9 mouse cellular contexts compared by ENCODE assay signal in the genomic region with DNA sequence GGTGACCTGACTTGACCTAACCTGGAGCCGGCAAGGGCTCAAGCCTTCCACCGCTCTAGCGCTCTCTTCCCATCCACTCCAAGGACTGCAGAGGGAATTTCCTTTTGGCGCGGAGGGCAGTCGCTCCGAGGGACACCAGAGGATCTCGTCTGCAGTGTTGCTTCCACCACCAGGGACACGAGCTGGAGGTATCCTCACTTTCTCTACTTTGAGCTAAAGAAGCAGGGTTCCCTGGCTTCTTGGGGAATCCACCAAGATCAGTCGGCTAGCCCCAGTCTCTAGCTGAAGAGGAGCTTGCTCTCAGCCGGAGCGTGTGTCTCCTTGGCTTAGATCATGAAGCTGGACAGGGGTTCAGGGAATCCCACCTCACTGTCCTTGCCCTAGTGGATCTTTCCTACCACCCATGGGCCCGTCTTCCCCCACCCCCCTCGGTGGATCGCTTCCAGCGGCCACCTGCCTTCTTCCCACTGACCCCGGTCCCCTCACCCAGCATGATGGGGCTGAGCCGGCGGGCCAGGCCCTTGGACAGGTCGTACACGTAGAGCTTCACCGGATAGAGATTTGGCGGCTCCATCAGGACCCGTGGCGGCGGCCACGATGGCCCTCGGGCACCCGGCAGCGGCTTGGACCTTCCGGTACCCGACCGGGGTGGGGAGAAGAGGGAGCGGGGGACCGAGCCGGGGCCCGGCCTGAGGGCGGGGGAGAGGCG. TPM values are rescaled to one million over a fixed set of nuclear protein-coding genes. Genes with fewer than 3 reads are reported as not detected.
DNase-seq lines count a peak whose midpoint lies in the region; ATAC-seq and TF ChIP-seq lines count a peak whose summit lies in the region.
"Had no signal": no experiment of that assay in that cellular context is flagged by ENCODE, and none has a peak within 500 bp of the region (broad histone marks: within the 10 kb centered on the region; RNA-seq: fewer than 3 reads in every experiment).

No protein-coding gene starts in this region.

- peak overlapping the region; percentile 94 for H3K9ac ChIP-seq in liver, embryonic 12.5 days

- H3K4me2 ChIP-seq in liver, embryonic 12.5 days: peak overlapping the region; percentile 93

- WGBS in kidney, adult 2 months: 1% methylated on average over 39 of the region's 39 CpGs
- WGBS in liver, embryonic 12.5 days (ENCODE audit: insufficient replicate concordance): under 1% methylated on average over 39 of the region's 39 CpGs

- no peaks in the 10 kb centered on the region for H3K9me3 ChIP-seq in liver, embryonic 12.5 days (replicated peaks)

- H3K36me3 ChIP-seq in kidney, adult 2 months (ENCODE audit: control insufficient read depth, insufficient read depth, low read length): no peaks in the 10 kb centered on the region; the same call in 1 of the 2 replicates
- peaks cover 30% of the 10 kb centered on the region for H3K36me3 ChIP-seq in liver, embryonic 12.5 days

- H3K4me1 ChIP-seq in kidney, adult 2 months (ENCODE audit: control insufficient read depth, insufficient read depth, low read length): peaks cover 7% of the 10 kb centered on the region; the same call in 1 of the 2 replicates
- peaks cover 52% of the 10 kb centered on the region for H3K4me1 ChIP-seq in liver, embryonic 12.5 days

- peak; percentile 41 for DNase-seq in thymus, postnatal 0 days (ENCODE audit: low spot score)
- no peak for DNase-seq in thymus, postnatal 10 days (ENCODE audit: low spot score in 2 of 2)
- peak; percentile 66 for DNase-seq in cerebellum, adult 9-11 months
- peak; percentile 30 for DNase-seq in gastrocnemius, postnatal 10 days
- DNase-seq in kidney, adult 2 months: peak; percentile 56
- peak; percentile 59 for DNase-seq in naive thymus-derived CD4-positive, alpha-beta T cell, adult 2 months (ENCODE audit: low read depth)
- peak; percentile 21 for DNase-seq in testis, postnatal 14 days (ENCODE audit: low spot score)

- no peaks in the 10 kb centered on the region for H3K27me3 ChIP-seq in kidney, adult 2 months (replicated peaks; ENCODE audit: control insufficient read depth, insufficient read depth, low read length)
- no peaks in the 10 kb centered on the region for H3K27me3 ChIP-seq in liver, embryonic 12.5 days (replicated peaks)

- peak overlapping the region; percentile 49 for H3K27ac ChIP-seq in kidney, adult 2 months (ENCODE audit: insufficient read depth, low read depth, low read length)
- H3K27ac ChIP-seq in liver, embryonic 12.5 days: peak overlapping the region; percentile 85

- TF ChIP-seq POLR2A in kidney, adult 2 months (IDR thresholded peaks at IDR 0.05; ENCODE audit: low read depth, low read length): no peak

- no peak; the same call in 1 of the 2 replicates for ATAC-seq in liver, embryonic 12.5 days

- no peak for TF ChIP-seq CTCF in kidney, adult 2 months (conservative IDR thresholded peaks at IDR 0.05; ENCODE audit: insufficient read depth, insufficient read length, low read depth, low read length)

- H3K4me3 ChIP-seq in kidney, adult 2 months (ENCODE audit: insufficient read depth, low read depth, low read length): peak overlapping the region; percentile 76
- peak overlapping the region; percentile 89 for H3K4me3 ChIP-seq in liver, embryonic 12.5 days

RNA-seq across cellular contexts. Expression of gene Desi1, which starts 18.1 kb away (rescaled TPM):
- polyA plus RNA-seq in thymus, postnatal 0 days (2015; fragmentation: Nextera tagmentation; extraction: Ambion mirVana): 160 and 169 TPM in 2 replicates
- total RNA-seq in gastrocnemius, postnatal 10 days (2021): 10 to 100 TPM; 18.5 to 20.7 TPM
- 29.0 and 29.8 TPM in 2 replicates for polyA plus RNA-seq in kidney, adult 2 months (2012; rRNA removed)
- 19.6 and 21.8 TPM in 2 replicates for polyA plus RNA-seq in liver, embryonic 12.5 days (2016; fragmentation: Nextera tagmentation; extraction: Ambion mirVana)

RNA-seq across cellular contexts. Expression of gene Xrcc6, which starts 27.9 kb away (rescaled TPM):
- 441 and 472 TPM in 2 replicates for polyA plus RNA-seq in thymus, postnatal 0 days (2015; fragmentation: Nextera tagmentation; extraction: Ambion mirVana)
- 10 to 100 TPM; 25.5 to 26.0 TPM for total RNA-seq in gastrocnemius, postnatal 10 days (2021)
- polyA plus RNA-seq in kidney, adult 2 months (2012; rRNA removed): 15.6 and 22.1 TPM in 2 replicates
- 94.9 and 98.7 TPM in 2 replicates for polyA plus RNA-seq in liver, embryonic 12.5 days (2016; fragmentation: Nextera tagmentation; extraction: Ambion mirVana)

RNA-seq across cellular contexts. Expression of gene Snu13, which starts 31.9 kb away (rescaled TPM):
- 387 and 431 TPM in 2 replicates for polyA plus RNA-seq in thymus, postnatal 0 days (2015; fragmentation: Nextera tagmentation; extraction: Ambion mirVana)
- total RNA-seq in gastrocnemius, postnatal 10 days (2021): 10 to 100 TPM; 50.0 to 54.5 TPM
- 48.7 and 58.2 TPM in 2 replicates for polyA plus RNA-seq in kidney, adult 2 months (2012; rRNA removed)
- polyA plus RNA-seq in liver, embryonic 12.5 days (2016; fragmentation: Nextera tagmentation; extraction: Ambion mirVana): 232 and 235 TPM in 2 replicates

RNA-seq across cellular contexts. Expression of gene 1700029P11Rik, which starts 35.2 kb away (rescaled TPM):
- not detected in 2 replicates for polyA plus RNA-seq in thymus, postnatal 0 days (2015; fragmentation: Nextera tagmentation; extraction: Ambion mirVana)
- not detected for total RNA-seq in gastrocnemius, postnatal 10 days (2021)
- 0.08 and 0.15 TPM in 2 replicates for polyA plus RNA-seq in kidney, adult 2 months (2012; rRNA removed)
- not detected in 2 replicates for polyA plus RNA-seq in liver, embryonic 12.5 days (2016; fragmentation: Nextera tagmentation; extraction: Ambion mirVana)
- total RNA-seq: common myeloid progenitor, adult 5-6 weeks had no signal

RNA-seq across cellular contexts. Expression of gene 4930407I10Rik, which starts 43.4 kb away (rescaled TPM):
- polyA plus RNA-seq in thymus, postnatal 0 days (2015; fragmentation: Nextera tagmentation; extraction: Ambion mirVana): 0.04 TPM in 1 of 2 replicates, not detected in the other
- total RNA-seq in gastrocnemius, postnatal 10 days (2021): not detected
- 0.01 and 0.02 TPM in 2 replicates for polyA plus RNA-seq in kidney, adult 2 months (2012; rRNA removed)
- not detected in 2 replicates for polyA plus RNA-seq in liver, embryonic 12.5 days (2016; fragmentation: Nextera tagmentation; extraction: Ambion mirVana)
- total RNA-seq: common myeloid progenitor, adult 5-6 weeks had no signal

Comparison
In these comparisons a context has a peak if more than half of its experiments do, and no peak if none do; other contexts are left out.
1. DNase-seq: peak in thymus, postnatal 0 days (single experiment), cerebellum, adult 9-11 months (single experiment), gastrocnemius, postnatal 10 days (single experiment), kidney, adult 2 months (single experiment), naive thymus-derived CD4-positive, alpha-beta T cell, adult 2 months (single experiment) and testis, postnatal 14 days (single experiment); none in thymus, postnatal 10 days (0 of 2).